Mouse (Mus musculus) layer of hippocampus, postnatal 10 days (tissue): ENCODE data around the gene Vangl1. TPM values are rescaled to one million over a fixed set of nuclear protein-coding genes. Genes with fewer than 3 reads are reported as not detected.

ENCODE experiments used
- DNase-seq, 2 experiments: peaks; one replicate each; pipeline ENCODE4 v3.0.0; 2021; ENCODE audit warnings: low spot score in 2 of 2
- total RNA-seq, 2 experiments: library from RNA; stranded (reverse); gene quantifications; 2 replicates each; pipeline ENCODE4 v1.2.3; 2021

The Vangl1 gene
- total RNA-seq, 2 experiments from 2014 or later, result 8.4 to 11.0 TPM

GRCm38 (mm10) chr3:102145645-102146386, 58.7 kb downstream of the Vangl1 start:
- no peak for DNase-seq

GRCm38 (mm10) chr3:102144401-102144800, 60.1 kb downstream of the Vangl1 start:
- no peak for DNase-seq

- no peak for DNase-seq
Measured at GRCm38 (mm10) chr3:102143536-102143935, 61.0 kb downstream of the Vangl1 start.

GRCm38 (mm10) chr3:102142947-102143346, 61.5 kb downstream of the Vangl1 start:
- no peak for DNase-seq

DNA sequence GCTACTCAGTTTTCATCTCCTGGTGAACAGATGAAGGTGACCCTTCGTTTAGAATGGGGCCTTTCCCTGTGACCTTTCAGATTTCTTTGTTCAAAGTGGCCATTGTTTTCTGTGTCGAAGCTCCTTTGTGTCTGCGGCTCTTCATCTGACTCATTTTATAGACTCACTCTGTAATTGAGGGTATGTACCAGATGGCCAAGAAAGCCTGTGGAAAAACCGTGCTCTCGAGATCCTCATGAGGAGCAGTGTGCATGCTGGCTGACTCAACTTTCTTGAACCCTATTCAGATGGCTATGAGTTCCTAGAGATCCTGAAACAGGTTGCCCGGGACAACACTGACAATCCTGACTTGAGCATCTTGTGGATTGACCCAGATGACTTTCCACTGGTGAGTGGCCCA, 62.6 kb downstream of the Vangl1 start:
- no peak for DNase-seq

- no peak for DNase-seq
Measured at GRCm38 (mm10) chr3:102141451-102141850, 63.0 kb downstream of the Vangl1 start.

- DNase-seq, result no peak
Measured at GRCm38 (mm10) chr3:102140606-102141005, 63.9 kb downstream of the Vangl1 start.

DNA sequence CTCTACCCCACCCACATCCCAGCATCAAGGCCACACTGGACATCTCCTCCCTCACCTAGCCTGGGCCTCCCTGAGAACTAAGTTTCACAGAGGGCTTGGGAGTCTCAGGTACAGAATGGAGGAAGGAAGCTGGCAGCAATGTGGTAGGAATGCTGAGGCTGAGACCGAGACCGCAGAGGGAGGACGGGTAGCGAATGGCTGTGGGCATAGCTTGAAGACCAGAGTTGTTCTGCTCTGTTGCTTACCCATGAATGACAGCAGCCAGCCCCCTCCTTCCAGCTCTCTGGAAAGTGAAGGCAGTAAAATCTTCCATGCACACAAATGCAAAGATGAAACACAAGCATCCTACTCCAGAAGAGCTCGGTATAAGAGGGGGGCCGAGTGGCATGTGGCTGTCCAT, 65.6 kb downstream of the Vangl1 start:
- DNase-seq, result no peak

DNA sequence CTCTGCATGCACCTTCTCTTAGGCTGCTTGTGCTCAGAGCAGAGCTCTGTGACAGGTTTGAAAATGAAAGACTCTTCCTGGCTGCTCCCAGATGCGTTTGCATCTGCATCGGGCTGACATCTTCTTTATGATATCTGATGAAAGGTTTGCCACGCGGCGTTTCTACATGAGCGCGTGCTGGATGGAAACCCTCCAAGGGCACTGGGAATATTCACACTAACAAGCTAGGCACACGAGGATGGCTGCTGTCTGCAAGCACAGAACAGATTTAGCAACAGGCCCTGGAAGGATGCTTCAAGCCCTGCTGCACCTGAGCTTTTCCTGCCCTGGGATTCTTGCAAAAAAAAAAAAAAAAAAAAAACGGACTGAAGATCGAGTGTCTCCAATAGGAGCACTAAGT, 67.3 kb downstream of the Vangl1 start:
- DNase-seq, result no peak

DNA sequence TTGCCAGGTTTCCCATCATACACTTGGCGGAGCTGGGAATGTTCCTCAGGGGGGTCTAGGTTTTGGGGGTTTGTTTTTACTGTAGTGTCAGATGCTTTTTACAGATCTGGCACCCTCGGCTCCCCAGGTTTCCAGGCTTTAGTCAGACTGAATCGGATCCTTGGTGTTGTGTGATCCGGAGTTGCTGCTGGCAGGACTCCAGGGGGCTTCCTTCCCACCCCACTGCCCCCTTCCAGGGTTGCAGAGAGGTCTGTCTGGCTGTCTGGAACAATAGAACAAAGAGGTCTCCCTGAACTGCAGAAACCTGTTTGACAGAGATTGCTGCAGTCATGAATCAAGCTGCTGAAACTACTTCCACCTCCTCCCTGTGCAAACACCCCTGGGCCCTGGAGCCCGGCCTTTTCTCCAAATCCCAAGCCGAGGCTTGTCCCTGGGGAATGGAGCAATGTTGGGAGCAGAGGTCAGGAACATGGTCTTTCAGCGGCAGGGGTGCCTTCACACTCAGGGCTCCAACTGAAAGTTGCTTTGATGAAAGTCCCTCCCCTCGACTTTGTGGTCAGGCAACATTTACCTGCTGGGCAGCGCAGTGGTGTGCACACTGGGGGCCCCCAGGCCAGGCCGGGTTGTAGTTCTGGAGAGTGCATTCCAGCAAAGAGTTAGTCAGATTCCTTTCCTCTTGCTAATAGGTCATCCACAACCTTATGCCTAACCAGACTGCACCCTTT, 68.9 kb downstream of the Vangl1 start:
- no peak for DNase-seq

DNA sequence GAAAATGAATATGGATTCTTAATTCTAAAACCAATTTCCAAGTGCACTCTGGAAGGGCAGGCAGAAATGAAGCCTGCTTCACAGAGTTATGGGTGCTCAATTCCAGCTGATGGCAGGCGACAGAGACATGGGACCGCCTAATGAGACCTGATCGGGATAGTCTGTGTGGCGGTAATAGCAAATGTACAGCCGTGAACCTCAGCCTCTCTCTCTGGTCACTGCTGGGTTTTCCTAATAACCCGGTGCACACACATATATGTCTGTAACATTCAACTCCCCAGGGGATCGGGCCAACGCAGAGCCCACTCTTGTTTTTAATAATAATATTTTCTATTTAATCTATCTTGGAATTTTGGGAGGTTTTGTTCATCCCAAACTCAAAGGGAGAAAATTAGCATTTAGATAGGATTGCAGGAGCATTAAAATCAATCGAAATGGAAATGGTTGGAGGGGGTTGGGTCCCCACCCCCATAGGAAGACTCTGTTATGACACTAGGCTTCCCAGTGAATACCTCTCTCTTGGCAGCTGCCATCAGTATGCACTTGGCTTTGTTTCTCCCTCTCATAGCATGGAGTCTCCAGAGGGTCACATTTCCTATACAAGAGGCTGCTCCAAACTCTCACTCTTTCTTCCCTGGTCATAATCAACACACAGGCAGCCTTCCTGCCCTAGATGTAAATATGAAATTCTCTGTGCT, 72.7 kb downstream of the Vangl1 start:
- DNase-seq, result no peak

GRCm38 (mm10) chr3:102130478-102130877, 74.0 kb downstream of the Vangl1 start:
- DNase-seq, result no peak

GRCm38 (mm10) chr3:102128242-102128641, 76.3 kb downstream of the Vangl1 start:
- DNase-seq, result no peak

DNA sequence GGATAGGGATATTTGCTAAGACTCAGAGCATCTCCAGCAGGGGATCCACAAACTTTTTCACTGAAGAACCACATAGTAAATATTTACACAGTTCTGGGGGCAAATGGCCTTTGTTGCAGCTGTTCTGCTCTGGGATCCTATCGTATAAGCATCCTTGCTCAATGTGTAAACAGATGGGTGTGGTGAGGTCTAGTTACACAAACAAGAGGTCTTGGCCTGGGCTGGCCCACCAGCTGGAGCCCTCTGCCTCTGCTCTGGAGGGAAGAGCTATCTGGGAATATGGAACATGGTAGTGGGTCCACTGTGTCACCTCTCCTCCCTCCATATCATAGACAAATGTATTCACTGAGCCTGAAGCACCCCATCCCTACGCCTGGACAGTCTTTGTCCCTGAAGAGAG, 77.4 kb downstream of the Vangl1 start:
- DNase-seq, result no peak

DNA sequence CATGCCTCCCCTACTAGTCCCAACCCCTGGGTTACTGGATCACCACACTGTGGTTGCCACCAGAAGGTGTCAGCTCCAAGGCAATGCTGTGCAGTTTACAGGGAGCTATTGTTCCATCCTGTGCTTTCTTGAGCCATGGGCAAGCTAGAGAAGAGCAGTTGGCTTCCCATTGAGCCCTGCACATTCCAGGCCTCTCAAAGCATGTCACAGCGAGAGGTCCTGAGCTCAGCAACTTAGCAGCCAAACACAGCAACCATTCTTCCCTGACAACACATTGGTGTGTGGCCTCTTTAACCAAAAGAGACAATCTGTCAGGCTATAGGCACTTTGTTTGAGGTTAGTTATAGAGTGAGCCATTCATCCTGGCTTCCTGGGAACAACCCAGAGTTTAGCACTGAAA, 78.9 kb downstream of the Vangl1 start:
- DNase-seq, result no peak

- no peak for DNase-seq
Measured at GRCm38 (mm10) chr3:102123654-102124053, 80.8 kb downstream of the Vangl1 start.

GRCm38 (mm10) chr3:102122046-102122445, 82.4 kb downstream of the Vangl1 start:
- DNase-seq, result peak in 1 of 2 experiments; percentile 38

GRCm38 (mm10) chr3:102120947-102121346, 83.5 kb downstream of the Vangl1 start:
- no peak for DNase-seq

DNA sequence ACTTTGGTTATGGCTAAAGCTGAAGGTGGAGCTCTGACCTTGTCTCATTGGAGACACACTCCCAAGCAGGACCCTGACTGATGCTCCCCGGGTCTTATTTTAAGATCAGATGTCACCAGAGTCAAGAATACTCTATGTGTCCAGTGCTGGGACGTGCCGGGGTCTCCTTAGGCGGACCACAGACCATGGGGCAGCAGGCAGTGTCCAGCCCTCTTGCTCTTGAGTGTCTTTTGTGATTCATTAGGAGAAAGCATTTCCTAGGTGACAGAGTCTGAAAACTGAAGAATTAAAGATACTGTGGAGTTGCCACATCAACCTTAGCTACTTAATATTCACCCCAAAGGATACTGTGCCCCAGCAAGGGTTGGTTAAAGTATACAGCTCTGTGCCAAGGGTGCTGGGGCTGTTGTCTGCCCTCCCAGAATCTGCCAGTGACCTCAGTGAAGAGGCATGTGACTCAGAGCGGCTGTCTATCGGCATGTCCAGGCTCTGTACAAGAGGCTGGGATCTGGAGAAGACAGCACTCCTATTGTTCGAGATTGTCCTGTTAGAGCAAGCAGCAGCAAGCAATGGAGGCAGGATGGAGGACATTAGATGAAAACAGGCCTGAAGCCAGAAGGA, 92.4 kb downstream of the Vangl1 start:
- no peak for DNase-seq

DNA sequence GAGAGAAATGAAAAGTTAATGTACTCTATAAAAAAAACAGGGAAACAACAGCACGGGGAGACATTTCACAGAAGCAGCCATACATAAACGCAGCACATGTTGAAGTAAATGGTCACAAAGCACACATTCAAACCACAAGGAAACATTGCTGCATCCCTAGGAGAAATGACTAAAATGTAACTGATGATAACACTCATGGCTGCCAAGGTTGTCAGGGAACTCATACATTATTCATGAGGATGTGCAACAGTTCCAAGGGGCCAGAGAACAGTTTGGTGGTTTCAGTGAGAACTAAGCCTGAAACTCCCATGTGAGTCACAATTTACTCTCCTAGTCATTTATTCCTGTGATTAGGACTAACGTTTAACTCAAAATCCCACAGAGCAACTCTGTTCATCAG, 96.3 kb downstream of the Vangl1 start:
- no peak for DNase-seq

GRCm38 (mm10) chr3:102103811-102104565, 100.5 kb downstream of the Vangl1 start:
- DNase-seq, result no peak
